Mouse (Mus musculus): ENCODE measurements around the gene Drosha. TPM values are rescaled to one million over a fixed set of nuclear protein-coding genes. Genes with fewer than 3 reads are reported as not detected.
"Not testable (repeated sequence)": the region's sequence is repeated elsewhere in the genome, so short reads cannot be mapped to it uniquely, and the experiment has no call there.

Gene Drosha
- total RNA-seq (2021): 10 to 100 TPM; 41.0 to 49.2 TPM
- long read RNA-seq, experiment 1, full-length matches to known transcripts: 3 of 12 reads
- long read RNA-seq, experiment 1, partial matches to known transcripts: 8 of 12 reads
- long read RNA-seq, experiment 1, other reads (novel, unspliced or antisense): 1 of 12 reads
- long read RNA-seq, experiment 2, full-length matches to known transcripts: 5 of 50 reads
- long read RNA-seq, experiment 2, partial matches to known transcripts: 34 of 50 reads
- long read RNA-seq, experiment 2, other reads (novel, unspliced or antisense): 11 of 50 reads

- peak; percentile 93 to 94 for DNase-seq (ENCODE audit: low spot score in 2 of 2)
Observed at GRCm38 (mm10) chr15:12824197-12824952, at the start of gene Drosha, which contains the start of gene 6030458C11Rik. Gene Drosha, plus strand, starts transcription at chr15:12824815. Gene 6030458C11Rik, minus strand, starts transcription at chr15:12824649.

GRCm38 (mm10) chr15:12781296-12781695 lies 43.3 kb upstream of the Drosha start:
- no peak for DNase-seq (ENCODE audit: low spot score in 2 of 2)

GRCm38 (mm10) chr15:12781729-12782326 lies 42.8 kb upstream of the Drosha start:
- no peak for DNase-seq (ENCODE audit: low spot score in 2 of 2)

GRCm38 (mm10) chr15:12788536-12788935 lies 36.1 kb upstream of the Drosha start:
- DNase-seq (ENCODE audit: low spot score in 2 of 2): no peak

- DNase-seq (ENCODE audit: low spot score in 2 of 2): no peak
Observed at GRCm38 (mm10) chr15:12789406-12789867, 35.2 kb upstream of the Drosha start.

GRCm38 (mm10) chr15:12794311-12794710 lies 30.3 kb upstream of the Drosha start:
- DNase-seq (ENCODE audit: low spot score in 2 of 2): no peak

GRCm38 (mm10) chr15:12795457-12795894 lies 29.1 kb upstream of the Drosha start:
- no peak for DNase-seq (ENCODE audit: low spot score in 2 of 2)

GRCm38 (mm10) chr15:12795909-12796470 lies 28.6 kb upstream of the Drosha start:
- DNase-seq (ENCODE audit: low spot score in 2 of 2): no peak

GRCm38 (mm10) chr15:12798043-12798442 lies 26.6 kb upstream of the Drosha start:
- no peak for DNase-seq (ENCODE audit: low spot score in 2 of 2)

GRCm38 (mm10) chr15:12800405-12801141 lies 24.0 kb upstream of the Drosha start:
- no peak for DNase-seq (ENCODE audit: low spot score in 2 of 2)

- DNase-seq (ENCODE audit: low spot score in 2 of 2): not testable (repeated sequence)
Observed at GRCm38 (mm10) chr15:12801142-12801506, 23.5 kb upstream of the Drosha start.

GRCm38 (mm10) chr15:12805071-12805470 lies 19.5 kb upstream of the Drosha start:
- no peak for DNase-seq (ENCODE audit: low spot score in 2 of 2)

- DNase-seq (ENCODE audit: low spot score in 2 of 2): no peak
Observed at GRCm38 (mm10) chr15:12807088-12807487, 17.5 kb upstream of the Drosha start.

- no peak for DNase-seq (ENCODE audit: low spot score in 2 of 2)
Observed at GRCm38 (mm10) chr15:12809305-12809704, 15.3 kb upstream of the Drosha start.

- no peak for DNase-seq (ENCODE audit: low spot score in 2 of 2)
Observed at GRCm38 (mm10) chr15:12812646-12813045, 12.0 kb upstream of the Drosha start.

- DNase-seq (ENCODE audit: low spot score in 2 of 2): no peak
Observed at GRCm38 (mm10) chr15:12817592-12817991, 7.0 kb upstream of the Drosha start.

- no peak for DNase-seq (ENCODE audit: low spot score in 2 of 2)
Observed at GRCm38 (mm10) chr15:12822416-12823395, 1.9 kb upstream of the Drosha start.

- no peak for DNase-seq (ENCODE audit: low spot score in 2 of 2)
Observed at GRCm38 (mm10) chr15:12823455-12824119, 1.0 kb upstream of the Drosha start.

GRCm38 (mm10) chr15:12824965-12825364 lies 350 bp downstream of the Drosha start:
- no peak for DNase-seq (ENCODE audit: low spot score in 2 of 2)
